Mouse (Mus musculus) liver, adult 2 months (tissue): ENCODE results near the gene Nfic.

ENCODE experiments used
- CTCF ChIP-seq: fragments of 200-500 bp; IDR thresholded peaks from 2 replicates; pipeline ENCODE4 v1.5.1; 2011; ENCODE audit warnings: low read depth, low read length, control low read depth
- POLR2A ChIP-seq: fragments of 200-500 bp; IDR thresholded peaks from 2 replicates; pipeline ENCODE4 v1.6.1; 2011; ENCODE audit warnings: low read length, control low read depth; ENCODE audit not compliant: insufficient read depth; ENCODE audit errors: extremely low read depth

- TF ChIP-seq POLR2A (peak; percentile 87), CTCF (no peak)
Measured at GRCm38 (mm10) chr10:81429605-81430061, 25.8 kb downstream of the Nfic start.
